Mouse (Mus musculus) MEL (cell line): ENCODE measurements at regions not wholly inside any gene's neighbourhood (a gene's known extent, or its start where the extent isn't known, plus 50 kb on each side); places are given as distances from the start of the nearest gene placed in this dataset.

ENCODE experiments used
- DNase-seq: peaks from one replicate; pipeline ENCODE4 v3.0.0; 2011; ENCODE audit warnings: low read depth, low spot score
- H3K27ac ChIP-seq: 2 replicates; pipeline ENCODE4 v1.5.1; 2012; ENCODE audit warnings: low read depth, mild to moderate bottlenecking, control low read depth, low read length, moderate library complexity; ENCODE audit not compliant: control insufficient read depth
- H3K27me3 ChIP-seq, 2 experiments: fragments of 150-350 bp in 1 of 2; sonication (generic) in 1 of 2; 2 replicates each; pipeline ENCODE4 v1.6.1; 2012; ENCODE audit warnings: low read length in 2 of 2, mild to moderate bottlenecking in 2 of 2, improper control_type of control experiment in 1 of 2, moderate library complexity in 1 of 2; ENCODE audit not compliant: insufficient read depth in 2 of 2, control insufficient read depth in 1 of 2
- H3K36me3 ChIP-seq, 2 experiments: 2 replicates each; pipeline ENCODE4 v1.6.1; 2012 to 2014; ENCODE audit warnings: low read length in 2 of 2, improper control_type of control experiment in 1 of 2, inconsistent platforms in 1 of 2, mild to moderate bottlenecking in 1 of 2; ENCODE audit not compliant: insufficient read depth in 2 of 2, control insufficient read depth in 1 of 2
- H3K4me1 ChIP-seq, 2 experiments: fragments of 150-350 bp in 1 of 2; sonication (generic) in 1 of 2; 2 replicates each; pipeline ENCODE4 v1.6.1; 2012; ENCODE audit warnings: low read length in 2 of 2, improper control_type of control experiment in 1 of 2, mild to moderate bottlenecking in 1 of 2; ENCODE audit not compliant: insufficient read depth in 2 of 2, control insufficient read depth in 1 of 2
- H3K4me3 ChIP-seq, 2 experiments: fragments of 150-350 bp in 1 of 2; sonication (generic) in 1 of 2; 2 replicates each; pipeline ENCODE4 v1.5.1; 2012; ENCODE audit warnings: low read depth in 2 of 2, low read length in 2 of 2, mild to moderate bottlenecking in 2 of 2, moderate library complexity in 2 of 2, control low read depth in 1 of 2, improper control_type of control experiment in 1 of 2; ENCODE audit not compliant: control insufficient read depth in 1 of 2, insufficient read depth in 1 of 2
- H3K79me2 ChIP-seq: 2 replicates; pipeline ENCODE4 v1.6.1; 2012; ENCODE audit warnings: mild to moderate bottlenecking, low read length, moderate library complexity; ENCODE audit not compliant: control insufficient read depth, poor library complexity, insufficient read depth
- H3K9ac ChIP-seq: 2 replicates; pipeline ENCODE4 v1.6.1; 2012; ENCODE audit warnings: low read depth, mild to moderate bottlenecking, control low read depth, low read length, moderate library complexity; ENCODE audit not compliant: control insufficient read depth, poor library complexity, severe bottlenecking
- H3K9me3 ChIP-seq: fragments of 150-350 bp; sonication (generic); replicated peaks from 2 replicates; pipeline ENCODE4 v1.6.1; 2012; ENCODE audit warnings: mild to moderate bottlenecking, low read length, improper control_type of control experiment, moderate library complexity; ENCODE audit not compliant: insufficient read depth
- BHLHE40 ChIP-seq: IDR thresholded peaks from 2 replicates; pipeline ENCODE4 v1.6.1; 2012; ENCODE audit warnings: low read depth, mild to moderate bottlenecking, inconsistent platforms, low read length, improper control_type of control experiment, borderline replicate concordance
- CHD1 ChIP-seq: IDR thresholded peaks from 2 replicates; pipeline ENCODE4 v1.6.1; 2012; ENCODE audit warnings: low read depth, mild to moderate bottlenecking, inconsistent platforms, low read length, improper control_type of control experiment
- CHD2 ChIP-seq: IDR thresholded peaks from 2 replicates; pipeline ENCODE4 v1.6.1; 2011; ENCODE audit warnings: low read length, improper control_type of control experiment
- CTCF ChIP-seq, 3 experiments: IDR thresholded peaks in 2 of 3; conservative IDR thresholded peaks in 1 of 3; 2 replicates each; pipeline ENCODE4 v1.5.1; 2011 to 2012; ENCODE audit warnings: low read length in 3 of 3, low read depth in 2 of 3, mild to moderate bottlenecking in 2 of 3, improper control_type of control experiment in 1 of 3, inconsistent platforms in 1 of 3, mixed read lengths in 1 of 3, moderate library complexity in 1 of 3; ENCODE audit not compliant: control insufficient read depth in 1 of 3, insufficient read depth in 1 of 3, poor library complexity in 1 of 3, severe bottlenecking in 1 of 3
- E2F4 ChIP-seq: IDR thresholded peaks from 2 replicates; pipeline ENCODE4 v1.6.1; 2011; ENCODE audit warnings: low read depth, low read length, improper control_type of control experiment, borderline replicate concordance
- ELF1 ChIP-seq: IDR thresholded peaks from 2 replicates; pipeline ENCODE4 v1.6.1; 2014; ENCODE audit warnings: low read depth, mild to moderate bottlenecking, inconsistent platforms, low read length, improper control_type of control experiment, moderate library complexity
- EP300 ChIP-seq, 2 experiments: IDR thresholded peaks; 2 replicates each; pipeline ENCODE4 v1.6.1; 2011; ENCODE audit warnings: improper control_type of control experiment in 2 of 2, low read length in 2 of 2, low read depth in 1 of 2, mild to moderate bottlenecking in 1 of 2
- ETS1 ChIP-seq: IDR thresholded peaks from 2 replicates; pipeline ENCODE4 v1.6.1; 2012; ENCODE audit warnings: low read depth, mild to moderate bottlenecking, inconsistent platforms, low read length, improper control_type of control experiment, moderate library complexity
- GATA1 ChIP-seq: IDR thresholded peaks from 2 replicates; pipeline ENCODE4 v1.6.1; 2011; ENCODE audit warnings: low read depth, low read length, improper control_type of control experiment
- JUND ChIP-seq: IDR thresholded peaks from 2 replicates; pipeline ENCODE4 v1.6.1; 2011; ENCODE audit warnings: low read depth, mild to moderate bottlenecking, improper control_type of control experiment, low read length
- MAX ChIP-seq: IDR thresholded peaks from 2 replicates; pipeline ENCODE4 v1.6.1; 2011; ENCODE audit warnings: low read length, improper control_type of control experiment
- MAZ ChIP-seq: IDR thresholded peaks from 2 replicates; pipeline ENCODE4 v1.6.1; 2012; ENCODE audit warnings: low read depth, mild to moderate bottlenecking, inconsistent platforms, low read length, improper control_type of control experiment
- MEF2A ChIP-seq: IDR thresholded peaks from 2 replicates; pipeline ENCODE4 v1.6.1; 2014; ENCODE audit warnings: low read depth, mild to moderate bottlenecking, inconsistent platforms, low read length, improper control_type of control experiment; ENCODE audit not compliant: poor library complexity, insufficient replicate concordance, severe bottlenecking; ENCODE audit errors: extremely low read depth
- MXI1 ChIP-seq: IDR thresholded peaks from 2 replicates; pipeline ENCODE4 v1.6.1; 2011; ENCODE audit warnings: mild to moderate bottlenecking, low read depth, low read length, improper control_type of control experiment
- MYB ChIP-seq: IDR thresholded peaks from 2 replicates; pipeline ENCODE4 v1.6.1; 2011; ENCODE audit warnings: mild to moderate bottlenecking, low read depth, low read length, improper control_type of control experiment
- MYC ChIP-seq: IDR thresholded peaks from 2 replicates; pipeline ENCODE4 v1.6.1; 2011; ENCODE audit warnings: low read depth, mild to moderate bottlenecking, low read length, improper control_type of control experiment, moderate library complexity
- NELFE ChIP-seq: IDR thresholded peaks from 2 replicates; pipeline ENCODE4 v1.6.1; 2011; ENCODE audit warnings: low read depth, low read length, improper control_type of control experiment
- NRF1 ChIP-seq: IDR thresholded peaks from 2 replicates; pipeline ENCODE4 v1.6.1; 2014; ENCODE audit warnings: low read depth, mild to moderate bottlenecking, inconsistent platforms, low read length, improper control_type of control experiment, moderate library complexity; ENCODE audit not compliant: poor library complexity, insufficient read depth, severe bottlenecking
- POLR2AphosphoS5 ChIP-seq: IDR thresholded peaks from 2 replicates; pipeline ENCODE4 v1.6.1; 2012; ENCODE audit warnings: low read depth, borderline replicate concordance, mild to moderate bottlenecking, inconsistent platforms, low read length, moderate library complexity, mixed read lengths
- RAD21 ChIP-seq: IDR thresholded peaks from 2 replicates; pipeline ENCODE4 v1.6.1; 2011; ENCODE audit warnings: mild to moderate bottlenecking, low read depth, low read length, improper control_type of control experiment
- SMC3 ChIP-seq: IDR thresholded peaks from 2 replicates; pipeline ENCODE4 v1.6.1; 2011; ENCODE audit warnings: low read depth, low read length, improper control_type of control experiment
- TBP ChIP-seq: IDR thresholded peaks from 2 replicates; pipeline ENCODE4 v1.8.0; 2011; ENCODE audit warnings: low read depth, low read length, improper control_type of control experiment
- TCF12 ChIP-seq: IDR thresholded peaks from 2 replicates; pipeline ENCODE4 v1.6.1; 2014; ENCODE audit warnings: low read depth, mild to moderate bottlenecking, inconsistent platforms, low read length, improper control_type of control experiment, moderate library complexity
- UBTF ChIP-seq: IDR thresholded peaks from 2 replicates; pipeline ENCODE4 v1.6.1; 2012; ENCODE audit warnings: low read depth, mild to moderate bottlenecking, inconsistent platforms, low read length, improper control_type of control experiment, moderate library complexity, borderline replicate concordance; ENCODE audit not compliant: insufficient read depth
- USF1 ChIP-seq: IDR thresholded peaks from 2 replicates; pipeline ENCODE4 v1.6.1; 2014; ENCODE audit warnings: low read depth, mild to moderate bottlenecking, inconsistent platforms, low read length, improper control_type of control experiment, moderate library complexity
- USF2 ChIP-seq, 2 experiments: IDR thresholded peaks; 2 replicates each; pipeline ENCODE4 v1.6.1; 2011 to 2012; ENCODE audit warnings: improper control_type of control experiment in 2 of 2, low read length in 2 of 2, borderline replicate concordance in 1 of 2, inconsistent platforms in 1 of 2, low read depth in 1 of 2, mild to moderate bottlenecking in 1 of 2; ENCODE audit not compliant: insufficient read depth in 1 of 2
- ZKSCAN1 ChIP-seq: IDR thresholded peaks from 2 replicates; pipeline ENCODE4 v1.6.1; 2012; ENCODE audit warnings: low read depth, mild to moderate bottlenecking, inconsistent platforms, low read length, improper control_type of control experiment, moderate library complexity
- ZMIZ1 ChIP-seq: IDR thresholded peaks from 2 replicates; pipeline ENCODE4 v1.6.1; 2012; ENCODE audit warnings: low read depth, mild to moderate bottlenecking, inconsistent platforms, low read length, improper control_type of control experiment, moderate library complexity
- ZNF384 ChIP-seq: IDR thresholded peaks from 2 replicates; pipeline ENCODE4 v1.6.1; 2012; ENCODE audit warnings: low read depth, mild to moderate bottlenecking, inconsistent platforms, low read length, improper control_type of control experiment

DNA sequence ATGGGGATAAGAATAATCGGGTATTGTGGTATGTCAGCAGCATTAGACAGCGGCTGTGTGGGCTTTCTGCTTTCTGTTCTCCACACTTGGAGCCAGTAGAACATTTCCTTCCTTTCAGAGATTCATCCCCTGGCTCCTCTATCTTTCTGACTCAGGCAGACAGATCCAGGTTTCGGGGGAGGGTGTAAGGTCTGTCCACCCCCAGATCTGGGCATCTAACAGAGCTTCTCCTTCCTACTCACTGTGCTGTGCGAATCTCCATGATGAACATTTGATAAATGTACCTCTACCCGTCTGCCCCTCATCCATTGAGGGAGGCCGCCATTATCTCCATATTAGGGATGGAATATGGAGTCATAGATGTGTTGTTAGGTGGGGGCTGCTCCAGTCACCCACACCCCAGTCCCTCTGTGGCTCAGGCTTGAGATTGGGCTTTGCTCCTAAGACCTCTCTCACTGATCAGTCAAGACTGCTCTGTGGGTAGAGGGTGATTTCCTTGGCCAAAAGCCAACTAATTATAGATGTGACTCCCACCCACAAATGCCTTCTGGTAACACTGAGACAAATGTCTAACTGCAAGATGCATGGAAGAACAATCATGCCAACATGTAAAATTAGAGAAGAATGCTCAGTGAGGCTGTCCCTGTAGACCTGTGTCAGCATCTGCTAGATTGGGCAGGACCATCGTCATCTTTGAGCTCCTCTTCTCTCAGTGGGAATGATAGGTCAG, 163.8 kb downstream of the 1810013L24Rik start:
- H3K4me1 ChIP-seq: no peaks in the 10 kb centered on the region
- no peaks in the 10 kb centered on the region for H3K36me3 ChIP-seq
- TF ChIP-seq ZNF384 (no peak), MEF2A (no peak), TCF12 (no peak), TBP (no peak), MAZ (no peak), POLR2AphosphoS5 (no peak), USF1 (no peak), UBTF (no peak), JUND (no peak), RAD21 (no peak), MYC (no peak), NRF1 (no peak), MYB (no peak), E2F4 (no peak), BHLHE40 (no peak), ETS1 (no peak), MXI1 (no peak), MAX (no peak)
- H3K4me3 ChIP-seq: no peak overlapping the region
- H3K9ac ChIP-seq: no peak overlapping the region
- DNase-seq: no peak
- no peaks in the 10 kb centered on the region for H3K79me2 ChIP-seq
- H3K27me3 ChIP-seq: no peaks in the 10 kb centered on the region; a peak in 1 of 4 replicates
- no peak overlapping the region for H3K27ac ChIP-seq
- H3K9me3 ChIP-seq: no peaks in the 10 kb centered on the region

DNA sequence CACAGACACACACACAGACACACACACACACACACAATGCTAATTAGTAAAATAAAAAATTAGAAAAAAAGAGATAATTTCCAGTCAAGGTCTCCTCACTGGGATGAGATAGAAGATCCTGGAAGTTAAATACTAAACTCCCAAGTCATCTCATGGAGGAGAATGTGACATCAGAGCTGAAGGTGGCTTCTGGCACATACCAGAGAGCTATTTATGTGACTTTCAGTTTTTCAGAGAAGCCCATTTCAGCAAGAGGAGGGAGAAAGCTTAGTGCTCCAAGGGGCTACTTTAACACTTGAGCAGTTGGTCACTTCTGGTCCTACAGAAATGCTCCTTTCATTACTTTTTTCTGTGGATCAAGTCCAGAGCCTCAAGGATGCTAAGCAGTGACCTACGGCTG, 164.6 kb downstream of the 1810013L24Rik start:
- Histone ChIP-seq H3K36me3 (no peaks in the 10 kb centered on the region), H3K9ac (no peak overlapping the region), H3K27ac (no peak overlapping the region), H3K27me3 (no peaks in the 10 kb centered on the region; a peak in 1 of 4 replicates), H3K4me1 (no peaks in the 10 kb centered on the region), H3K9me3 (no peaks in the 10 kb centered on the region), H3K79me2 (no peaks in the 10 kb centered on the region), H3K4me3 (no peak overlapping the region)
- no peak for DNase-seq
- TF ChIP-seq POLR2AphosphoS5: no peak
- TF ChIP-seq BHLHE40: no peak
- no peak for TF ChIP-seq TBP
- TF ChIP-seq GATA1: no peak
- TF ChIP-seq ZNF384: no peak
- no peak for TF ChIP-seq MAX
- no peak for TF ChIP-seq JUND
- no peak for TF ChIP-seq NELFE
- no peak for TF ChIP-seq USF2 (IDR thresholded peaks at IDR 0.05; ENCODE audit: borderline replicate concordance in 1 of 2, insufficient read depth in 1 of 2, low read depth in 1 of 2, low read length in 2 of 2)
- no peak for TF ChIP-seq UBTF
- no peak for TF ChIP-seq CHD2
- TF ChIP-seq CHD1: no peak
- TF ChIP-seq CTCF (IDR thresholded peaks at IDR 0.05 in 2 of 3, conservative IDR thresholded peaks at IDR 0.05 in 1 of 3; ENCODE audit: control insufficient read depth in 1 of 3, insufficient read depth in 1 of 3, low read depth in 2 of 3, low read length in 3 of 3, poor library complexity in 1 of 3, severe bottlenecking in 1 of 3): no peak
- no peak for TF ChIP-seq ELF1
- no peak for TF ChIP-seq ZKSCAN1
- no peak for TF ChIP-seq ZMIZ1
- no peak for TF ChIP-seq SMC3
- no peak for TF ChIP-seq MYC
- no peak for TF ChIP-seq E2F4
- TF ChIP-seq EP300 (IDR thresholded peaks at IDR 0.05; ENCODE audit: low read depth in 1 of 2, low read length in 2 of 2): no peak
